Mouse (Mus musculus): ENCODE measurements around the gene Fah. TPM values are rescaled to one million over a fixed set of nuclear protein-coding genes. Genes with fewer than 3 reads are reported as not detected.

The Fah gene
- polyA plus RNA-seq, 1 experiment from 2014 or later = 10.8 TPM

DNA sequence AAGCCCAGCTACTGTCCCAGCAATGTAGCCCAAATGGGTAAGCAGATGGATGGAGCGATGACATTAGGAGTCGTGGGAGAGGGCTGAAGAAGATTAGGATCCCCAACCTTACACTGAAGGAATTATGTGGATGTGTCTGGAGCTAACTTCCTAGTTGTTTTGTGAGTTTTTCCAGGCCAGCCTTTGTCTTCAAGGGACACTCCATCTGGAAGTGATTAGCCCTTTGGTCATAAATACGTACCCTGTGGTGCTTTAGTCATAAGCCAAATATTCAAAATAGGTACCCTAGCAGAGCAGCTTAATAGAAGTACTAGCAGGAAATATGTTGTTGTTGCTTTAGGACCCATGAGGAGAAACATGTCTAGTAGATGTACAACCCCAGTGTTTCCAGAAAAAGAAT is 49.2 kb downstream of the Fah start:
- no peak overlapping the region for H3K27ac ChIP-seq (ENCODE audit: low read depth)
- no peak for ATAC-seq (replicated peaks; ENCODE audit: low FRiP score, low TSS enrichment, low read depth)
- H3K36me3 ChIP-seq (ENCODE audit: control insufficient read depth, insufficient read depth, low read length) = no peaks in the 10 kb centered on the region
- H3K9me3 ChIP-seq (ENCODE audit: control insufficient read depth, low read length) = no peaks in the 10 kb centered on the region
- WGBS = 82% methylated on average over 3 of the region's 3 CpGs
- no peak overlapping the region for H3K4me2 ChIP-seq (ENCODE audit: low read length)
- H3K9ac ChIP-seq (ENCODE audit: low read length) = no peak overlapping the region
- no peak for DNase-seq (ENCODE audit: low spot score)
- no peaks in the 10 kb centered on the region for H3K4me1 ChIP-seq (replicated peaks; ENCODE audit: control insufficient read depth, insufficient read depth, low read length)
- no peak overlapping the region for H3K4me3 ChIP-seq (ENCODE audit: low read depth, low read length)
- H3K27me3 ChIP-seq (replicated peaks; ENCODE audit: control insufficient read depth, insufficient read depth, low read length) = no peaks in the 10 kb centered on the region

DNA sequence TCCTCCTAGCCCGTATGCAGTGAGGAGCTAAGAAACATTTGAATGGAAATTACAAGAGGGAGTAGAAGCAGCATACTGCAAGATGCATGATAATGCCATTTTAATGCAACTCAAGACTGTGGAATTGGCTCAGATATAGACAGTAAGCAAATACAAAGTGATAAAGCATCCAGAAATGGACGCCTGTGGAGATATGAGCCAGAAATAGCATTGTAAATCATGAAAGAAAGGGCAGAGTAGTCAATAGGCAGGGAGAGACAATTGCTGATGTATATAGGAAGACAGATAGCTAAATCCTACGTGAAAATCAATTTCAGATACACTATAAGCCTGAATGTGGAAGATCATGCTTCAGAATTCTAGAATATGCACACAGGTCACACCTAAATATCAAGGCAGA is 51.2 kb downstream of the Fah start:
- WGBS = 66% methylated on average over 3 of the region's 3 CpGs
- no peaks in the 10 kb centered on the region for H3K9me3 ChIP-seq (ENCODE audit: control insufficient read depth, low read length)
- no peak overlapping the region for H3K4me2 ChIP-seq (ENCODE audit: low read length)
- no peak for ATAC-seq (replicated peaks; ENCODE audit: low FRiP score, low TSS enrichment, low read depth)
- no peaks in the 10 kb centered on the region for H3K4me1 ChIP-seq (replicated peaks; ENCODE audit: control insufficient read depth, insufficient read depth, low read length)
- no peak overlapping the region for H3K4me3 ChIP-seq (ENCODE audit: low read depth, low read length)
- no peaks in the 10 kb centered on the region for H3K36me3 ChIP-seq (ENCODE audit: control insufficient read depth, insufficient read depth, low read length)
- DNase-seq (ENCODE audit: low spot score) = no peak
- no peaks in the 10 kb centered on the region for H3K27me3 ChIP-seq (replicated peaks; ENCODE audit: control insufficient read depth, insufficient read depth, low read length)
- H3K27ac ChIP-seq (ENCODE audit: low read depth) = no peak overlapping the region
- H3K9ac ChIP-seq (ENCODE audit: low read length) = no peak overlapping the region

DNA sequence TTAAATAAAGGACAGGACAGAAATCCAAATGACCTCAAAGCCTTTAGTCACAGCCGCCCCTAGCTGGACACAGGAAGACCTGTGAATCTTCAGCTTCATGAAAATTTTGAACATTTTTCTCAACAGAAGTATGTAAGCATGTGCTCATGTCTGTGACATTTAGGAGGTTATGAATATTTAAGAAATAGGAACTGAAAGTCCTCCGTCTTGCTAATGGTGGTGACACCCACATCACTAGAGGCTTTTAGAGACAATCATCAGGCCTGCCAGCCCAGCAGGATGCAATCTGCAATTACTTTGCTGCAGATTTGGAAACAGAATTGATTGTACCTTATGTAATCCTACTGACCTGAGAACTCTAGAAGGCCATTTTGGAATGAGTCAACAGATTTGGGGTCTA is 55.0 kb downstream of the Fah start:
- H3K9ac ChIP-seq (ENCODE audit: low read length) = no peak overlapping the region
- DNase-seq (ENCODE audit: low spot score) (no peak), ATAC-seq (replicated peaks; ENCODE audit: low FRiP score, low TSS enrichment, low read depth) (no peak)
- no peaks in the 10 kb centered on the region for H3K27me3 ChIP-seq (replicated peaks; ENCODE audit: control insufficient read depth, insufficient read depth, low read length)
- 87% methylated on average over 2 of the region's 2 CpGs for WGBS
- no peak overlapping the region for H3K4me3 ChIP-seq (ENCODE audit: low read depth, low read length)
- H3K36me3 ChIP-seq (ENCODE audit: control insufficient read depth, insufficient read depth, low read length) = no peaks in the 10 kb centered on the region
- no peak overlapping the region for H3K4me2 ChIP-seq (ENCODE audit: low read length)
- no peak overlapping the region for H3K27ac ChIP-seq (ENCODE audit: low read depth)
- H3K9me3 ChIP-seq (ENCODE audit: control insufficient read depth, low read length) = no peaks in the 10 kb centered on the region
- no peaks in the 10 kb centered on the region for H3K4me1 ChIP-seq (replicated peaks; ENCODE audit: control insufficient read depth, insufficient read depth, low read length)

DNA sequence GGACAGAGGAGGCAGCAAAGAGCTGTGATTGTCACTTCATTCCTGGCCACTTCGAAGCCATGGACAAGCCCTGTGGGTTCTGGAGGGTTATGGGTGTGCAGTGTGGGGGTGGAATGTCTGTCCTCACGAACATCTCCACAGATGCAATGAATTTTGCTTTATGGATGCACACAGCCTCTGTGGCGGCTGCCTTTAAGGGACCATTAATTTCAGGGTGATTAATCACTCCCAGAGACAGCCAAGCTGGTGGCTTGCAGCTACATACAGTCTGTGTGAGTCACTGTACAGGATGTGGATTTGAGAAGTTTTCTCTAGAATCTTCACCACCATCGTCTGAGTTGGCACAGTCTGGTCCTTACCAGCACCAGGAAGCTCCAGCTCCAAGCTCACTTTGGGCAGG is 59.9 kb downstream of the Fah start:
- 70% methylated on average over 4 of the region's 4 CpGs for WGBS
- no peaks in the 10 kb centered on the region for H3K4me1 ChIP-seq (replicated peaks; ENCODE audit: control insufficient read depth, insufficient read depth, low read length)
- no peak overlapping the region for H3K4me2 ChIP-seq (ENCODE audit: low read length)
- DNase-seq (ENCODE audit: low spot score) = no peak
- H3K9me3 ChIP-seq (ENCODE audit: control insufficient read depth, low read length) = no peaks in the 10 kb centered on the region
- no peak overlapping the region for H3K9ac ChIP-seq (ENCODE audit: low read length)
- no peak overlapping the region for H3K27ac ChIP-seq (ENCODE audit: low read depth)
- no peaks in the 10 kb centered on the region for H3K36me3 ChIP-seq (ENCODE audit: control insufficient read depth, insufficient read depth, low read length)
- no peak for ATAC-seq (replicated peaks; ENCODE audit: low FRiP score, low TSS enrichment, low read depth)
- H3K4me3 ChIP-seq (ENCODE audit: low read depth, low read length) = no peak overlapping the region
- no peaks in the 10 kb centered on the region for H3K27me3 ChIP-seq (replicated peaks; ENCODE audit: control insufficient read depth, insufficient read depth, low read length)

DNA sequence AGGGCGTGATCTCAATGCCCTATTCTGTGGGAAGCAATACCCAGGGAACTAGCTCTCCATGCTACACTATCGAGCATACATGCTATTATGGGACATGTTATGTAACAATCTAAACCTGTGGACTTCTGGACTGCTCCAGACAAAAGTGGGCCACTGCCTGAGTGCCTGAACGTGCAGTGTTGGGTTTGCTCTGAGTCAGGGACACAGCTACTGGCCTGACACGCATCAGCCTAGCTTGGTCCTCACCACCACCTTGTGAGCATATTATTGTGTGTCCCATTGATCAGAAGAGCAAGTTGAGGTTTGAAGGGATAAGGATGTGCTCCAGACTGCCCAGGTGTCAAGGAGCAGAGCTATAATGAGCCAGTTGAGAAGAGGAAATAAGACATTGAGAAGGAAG is 61.6 kb downstream of the Fah start:
- Histone ChIP-seq H3K9ac (ENCODE audit: low read length) (no peak overlapping the region), H3K36me3 (ENCODE audit: control insufficient read depth, insufficient read depth, low read length) (no peaks in the 10 kb centered on the region), H3K9me3 (ENCODE audit: control insufficient read depth, low read length) (no peaks in the 10 kb centered on the region), H3K4me2 (ENCODE audit: low read length) (no peak overlapping the region), H3K4me3 (ENCODE audit: low read depth, low read length) (no peak overlapping the region), H3K27me3 (replicated peaks; ENCODE audit: control insufficient read depth, insufficient read depth, low read length) (no peaks in the 10 kb centered on the region), H3K4me1 (replicated peaks; ENCODE audit: control insufficient read depth, insufficient read depth, low read length) (no peaks in the 10 kb centered on the region), H3K27ac (ENCODE audit: low read depth) (no peak overlapping the region)
- DNase-seq (ENCODE audit: low spot score) = no peak
- WGBS = 84% methylated on average over 4 of the region's 4 CpGs
- ATAC-seq (replicated peaks; ENCODE audit: low FRiP score, low TSS enrichment, low read depth) = no peak

Other genes starting within 250 kb of the Fah start
- gene Arnt2, start 196.5 kb downstream of the Fah start, polyA plus RNA-seq (2014; fragmentation: Nextera tagmentation; extraction: Ambion mirVana) = 5.8 and 8.0 TPM in 2 replicates
- gene Gm2115, start 77.8 kb downstream of the Fah start, polyA plus RNA-seq (2014; fragmentation: Nextera tagmentation; extraction: Ambion mirVana) = 1.2 and 1.4 TPM in 2 replicates
- 159 and 172 TPM in 2 replicates for gene Zfand6, start 83.2 kb upstream of the Fah start, polyA plus RNA-seq (2014; fragmentation: Nextera tagmentation; extraction: Ambion mirVana)
- not detected in 2 replicates for gene Olfr291, start 246.8 kb upstream of the Fah start, polyA plus RNA-seq (2014; fragmentation: Nextera tagmentation; extraction: Ambion mirVana)